Mouse (Mus musculus) kidney, postnatal 0 days (tissue): ENCODE measurements around the gene Pip5k1a. TPM values are rescaled to one million over a fixed set of nuclear protein-coding genes. Genes with fewer than 3 reads are reported as not detected.

Source experiments
- ATAC-seq: fragments of 200-750 bp; cut with Nextera tagmentation; replicated peaks from 2 replicates; pipeline ENCODE4 v1.8.0; 2017; ENCODE audit warnings: low read depth, moderate number of reproducible peaks, moderate TSS enrichment, moderate library complexity; ENCODE audit not compliant: low FRiP score
- DNase-seq: peaks from one replicate; pipeline ENCODE4 v3.0.0-alpha.2; 2016; ENCODE audit warnings: low spot score
- H3K27ac ChIP-seq: fragments of 300-500 bp; sonication (generic); 2 replicates; pipeline ENCODE4 v1.5.1; 2014; ENCODE audit warnings: mild to moderate bottlenecking
- H3K27me3 ChIP-seq: fragments of 300-500 bp; sonication (generic); 2 replicates; pipeline ENCODE4 v1.6.1; 2014; ENCODE audit warnings: low read length, mixed read lengths; ENCODE audit not compliant: insufficient read depth
- H3K36me3 ChIP-seq: fragments of 300-500 bp; sonication (generic); 2 replicates; pipeline ENCODE4 v1.6.1; 2014; ENCODE audit warnings: low read length, mixed read lengths; ENCODE audit not compliant: insufficient read depth
- H3K4me1 ChIP-seq: fragments of 300-500 bp; sonication (generic); replicated peaks from 2 replicates; pipeline ENCODE4 v1.6.1; 2014; ENCODE audit warnings: antibody characterized with exemption, low read length, mixed read lengths; ENCODE audit not compliant: insufficient read depth
- H3K4me2 ChIP-seq: fragments of 300-500 bp; sonication (generic); 2 replicates; pipeline ENCODE4 v1.6.1; 2014; ENCODE audit warnings: mild to moderate bottlenecking, low read length, moderate library complexity, mixed read lengths
- H3K4me3 ChIP-seq: fragments of 300-500 bp; sonication (generic); replicated peaks from 2 replicates; pipeline ENCODE4 v1.5.1; 2014; ENCODE audit warnings: low read depth, low read length
- H3K9ac ChIP-seq: fragments of 300-500 bp; sonication (generic); 2 replicates; pipeline ENCODE4 v1.6.1; 2014; ENCODE audit warnings: low read depth, low read length
- H3K9me3 ChIP-seq: fragments of 300-500 bp; sonication (generic); replicated peaks from 2 replicates; pipeline ENCODE4 v1.6.1; 2016; ENCODE audit warnings: low read length, inconsistent platforms, mixed read lengths
- CTCF ChIP-seq: IDR thresholded peaks from 2 replicates; pipeline ENCODE4 v1.5.1; 2016; ENCODE audit warnings: antibody characterized with exemption, low read depth, mild to moderate bottlenecking, moderate library complexity
- WGBS: fragments of 180-500 bp; shearing (Covaris S2); extraction: QIAGEN DNeasy Blood & Tissue Kit; methylation state at CpG from one replicate; pipeline ENCODE4 v1.1.7; 2014; 5-methylcytosine and 5-hydroxymethylcytosine counted together
- polyA plus RNA-seq: library from polyadenylated mRNA; unstranded; fragments of >200 nt; fragmentation: Nextera tagmentation; extraction: Ambion mirVana; gene quantifications from 2 replicates; pipeline ENCODE4 v1.2.1, GENCODE M21; 2015

Pip5k1a gene
- polyA plus RNA-seq, 1 experiment from 2014 or later, result 17.8 TPM

DNA sequence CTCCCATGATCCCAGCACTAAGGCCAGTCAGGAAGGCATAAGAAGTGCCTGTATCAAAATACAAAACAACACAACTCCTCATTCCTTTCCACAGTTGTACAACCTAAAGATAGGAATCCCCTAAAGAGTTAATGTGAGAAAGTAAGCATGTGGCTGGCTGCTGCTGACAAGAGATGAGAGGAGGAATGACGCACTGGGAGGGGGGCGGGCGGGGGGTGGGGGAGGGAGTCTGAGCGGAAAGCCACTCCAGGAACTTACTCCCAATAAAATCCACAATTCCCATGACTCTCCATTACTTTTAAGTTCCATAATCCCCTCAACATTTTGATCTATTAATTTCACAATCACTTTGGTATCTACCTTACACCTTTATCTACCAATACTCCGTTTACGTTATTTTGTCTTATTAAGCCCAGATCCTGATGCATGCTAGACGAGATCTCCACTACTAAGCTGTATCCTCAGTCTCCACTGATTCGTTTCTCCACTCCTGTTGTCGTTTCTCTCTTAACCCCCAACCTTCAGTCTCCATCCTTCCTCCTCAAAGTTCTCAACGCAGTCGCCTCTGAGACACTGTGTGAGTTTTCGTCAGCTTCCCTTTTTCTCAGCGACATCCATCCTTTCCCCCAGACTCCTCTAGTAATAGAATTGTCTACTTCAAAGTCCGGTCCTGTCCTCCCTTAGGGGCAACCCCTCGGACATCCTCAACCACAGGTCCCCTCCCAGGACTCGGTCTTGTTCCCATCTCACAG, 968 bp downstream of the Pip5k1a start:
- Histone ChIP-seq H3K4me1 (0 out of 2 replicates have a peak, but pooled peaks cover 5% of the 10 kb centered on the region), H3K36me3 (no peaks in the 10 kb centered on the region), H3K4me3 (peak overlapping the region; percentile 73), H3K27me3 (no peaks in the 10 kb centered on the region), H3K9me3 (no peaks in the 10 kb centered on the region), H3K9ac (peak overlapping the region; percentile 73), H3K27ac (peak overlapping the region; percentile 83), H3K4me2 (peak overlapping the region; percentile 69)
- no peak for TF ChIP-seq CTCF
- under 1% methylated on average over 16 of the region's 16 CpGs for WGBS
- ATAC-seq (no peak), DNase-seq (peak; percentile 54)

DNA sequence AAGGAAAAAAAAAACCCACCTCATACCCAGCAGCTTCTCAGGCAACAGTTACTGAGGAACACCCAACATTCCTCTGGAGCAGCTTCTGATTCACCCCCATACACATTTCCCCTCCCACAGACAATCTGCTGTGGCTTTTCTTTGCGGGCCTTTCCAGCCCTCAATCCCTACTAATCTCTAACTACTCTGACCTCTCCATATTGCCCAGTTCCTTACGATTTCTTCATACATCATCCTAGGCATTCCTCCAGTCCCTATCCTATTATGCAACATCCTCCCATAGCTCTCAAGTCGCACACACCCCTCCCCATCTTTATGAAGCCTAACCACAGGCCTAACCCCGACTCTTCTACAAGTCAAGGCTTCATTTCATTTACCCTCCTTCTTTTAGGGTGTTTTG, 1.6 kb downstream of the Pip5k1a start:
- H3K4me2 ChIP-seq, result peak overlapping the region; percentile 69
- H3K27ac ChIP-seq, result no peak overlapping the region
- WGBS, result 48% methylated on average over 4 of the region's 4 CpGs
- H3K9me3 ChIP-seq, result no peaks in the 10 kb centered on the region
- H3K27me3 ChIP-seq, result no peaks in the 10 kb centered on the region
- H3K4me3 ChIP-seq, result peak overlapping the region; percentile 73
- H3K36me3 ChIP-seq, result no peaks in the 10 kb centered on the region
- no peak for TF ChIP-seq CTCF
- peak overlapping the region; percentile 73; the same call in 1 of the 2 replicates for H3K9ac ChIP-seq
- DNase-seq, result no peak
- ATAC-seq, result no peak
- H3K4me1 ChIP-seq, result 0 out of 2 replicates have a peak, but pooled peaks cover 5% of the 10 kb centered on the region

DNA sequence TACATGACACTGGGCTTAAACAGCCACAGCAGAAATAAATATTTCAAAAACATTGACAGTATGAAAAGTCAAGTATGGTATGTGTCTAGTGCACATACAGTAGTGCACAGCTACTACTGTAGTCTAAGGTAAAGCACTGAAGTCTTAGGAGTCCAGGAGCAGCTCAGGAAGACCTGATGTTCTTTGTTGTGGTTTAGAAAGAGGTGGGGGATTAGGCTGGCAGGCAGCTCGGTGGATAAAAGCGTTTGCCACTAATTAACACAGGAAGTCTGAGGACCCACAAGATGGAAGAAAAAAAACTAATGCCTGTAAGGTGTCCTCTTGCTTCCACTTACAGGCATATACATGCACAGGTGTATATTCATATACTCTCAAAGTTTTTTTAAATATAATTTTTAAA, 5.9 kb downstream of the Pip5k1a start:
- no peak overlapping the region for H3K4me3 ChIP-seq
- H3K4me1 ChIP-seq, result 0 out of 2 replicates have a peak, but pooled peaks cover 5% of the 10 kb centered on the region
- H3K9me3 ChIP-seq, result no peaks in the 10 kb centered on the region
- WGBS, result 20% methylated on average over 2 of the region's 2 CpGs
- H3K4me2 ChIP-seq, result no peak overlapping the region
- TF ChIP-seq CTCF, result no peak
- ATAC-seq, result no peak
- peaks cover 6% of the 10 kb centered on the region; the same call in 1 of the 2 replicates for H3K36me3 ChIP-seq
- no peak overlapping the region for H3K27ac ChIP-seq
- no peak overlapping the region for H3K9ac ChIP-seq
- no peak for DNase-seq
- no peaks in the 10 kb centered on the region for H3K27me3 ChIP-seq

DNA sequence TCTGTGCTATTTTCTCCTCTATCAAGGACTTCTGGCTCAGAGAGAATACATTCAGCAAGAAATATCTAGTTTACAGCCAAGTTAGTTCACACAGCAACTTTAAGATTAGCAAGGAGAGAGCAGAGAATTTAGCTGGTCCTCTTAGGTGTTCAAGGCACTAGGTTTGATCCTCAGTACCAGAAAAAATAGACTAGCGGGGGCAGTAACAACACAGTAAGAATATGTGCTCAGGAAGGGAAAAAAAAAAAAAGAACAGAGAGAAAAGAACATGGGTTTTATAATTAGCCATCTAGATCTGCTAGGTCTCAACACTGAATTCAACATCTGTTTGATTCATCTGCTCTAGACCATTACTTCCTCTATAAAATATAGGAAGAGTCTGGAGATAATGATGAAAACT, 18.7 kb downstream of the Pip5k1a start:
- no peak for DNase-seq
- H3K27ac ChIP-seq, result no peak overlapping the region
- H3K9ac ChIP-seq, result no peak overlapping the region
- H3K9me3 ChIP-seq, result no peaks in the 10 kb centered on the region
- TF ChIP-seq CTCF, result no peak
- no peaks in the 10 kb centered on the region for H3K36me3 ChIP-seq
- WGBS, result 93% methylated on average over 1 of the region's 1 CpGs
- H3K4me2 ChIP-seq, result no peak overlapping the region
- no peak for ATAC-seq
- H3K27me3 ChIP-seq, result no peaks in the 10 kb centered on the region
- no peak overlapping the region for H3K4me3 ChIP-seq
- no peaks in the 10 kb centered on the region for H3K4me1 ChIP-seq

DNA sequence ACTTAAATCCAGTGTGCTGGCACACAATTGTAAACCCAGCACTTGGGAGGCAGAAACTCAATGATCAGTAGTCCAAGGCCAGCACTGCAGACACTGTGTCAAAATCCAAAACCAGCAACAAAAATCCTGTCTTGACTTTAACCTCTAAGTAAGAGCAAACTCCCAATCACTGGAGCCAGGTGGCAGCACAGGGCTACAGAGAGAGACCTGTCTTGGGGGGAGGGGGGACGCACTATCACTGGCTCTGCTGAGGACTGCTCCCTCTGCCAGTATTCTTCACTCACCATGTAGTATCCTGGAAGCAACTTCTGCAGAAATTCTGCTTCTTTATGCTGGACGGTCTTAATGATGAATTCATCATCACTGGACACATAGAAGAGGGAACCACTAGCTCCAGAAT, 35.1 kb downstream of the Pip5k1a start:
- Histone ChIP-seq H3K4me3 (no peak overlapping the region), H3K4me2 (no peak overlapping the region)
- WGBS, result 88% methylated on average over 2 of the region's 2 CpGs

DNA sequence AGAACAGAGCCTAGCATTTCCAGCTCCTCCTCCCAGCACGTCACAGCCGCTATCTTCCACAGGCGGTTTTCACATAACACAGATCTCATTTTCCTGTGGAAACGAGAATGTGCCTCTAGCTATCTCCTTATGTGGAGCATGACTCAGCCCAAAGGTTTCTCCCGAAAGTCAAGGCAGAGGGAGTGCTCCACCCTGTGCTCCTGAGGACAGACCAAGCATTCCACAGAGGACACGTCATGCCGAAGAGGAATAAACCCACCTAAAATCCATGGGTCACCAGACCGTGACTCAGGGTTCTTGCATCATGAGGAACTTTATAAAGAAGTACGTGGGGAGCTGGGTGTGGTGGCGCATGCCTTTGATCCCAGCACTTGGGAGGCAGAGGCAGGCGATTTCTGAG, 40.2 kb downstream of the Pip5k1a start:
- H3K27me3 ChIP-seq, result no peaks in the 10 kb centered on the region
- DNase-seq (no peak), ATAC-seq (0 out of 2 replicates have a peak, but pooled peaks have one; percentile 33)
- no peaks in the 10 kb centered on the region for H3K4me1 ChIP-seq
- H3K4me3 ChIP-seq, result no peak overlapping the region
- no peak overlapping the region for H3K9ac ChIP-seq
- H3K27ac ChIP-seq, result no peak overlapping the region
- peaks cover 82% of the 10 kb centered on the region for H3K36me3 ChIP-seq
- H3K9me3 ChIP-seq, result no peaks in the 10 kb centered on the region
- no peak for TF ChIP-seq CTCF
- WGBS, result 87% methylated on average over 11 of the region's 11 CpGs
- H3K4me2 ChIP-seq, result no peak overlapping the region

More for the DNA sequence above, 35.1 kb downstream of the Pip5k1a start:
- no peak overlapping the region for H3K27ac ChIP-seq
- ATAC-seq, result no peak
- H3K9me3 ChIP-seq, result no peaks in the 10 kb centered on the region
- peaks cover 72% of the 10 kb centered on the region for H3K36me3 ChIP-seq
- no peaks in the 10 kb centered on the region for H3K4me1 ChIP-seq
- peak; percentile 9 for DNase-seq
- H3K9ac ChIP-seq, result no peak overlapping the region
- no peaks in the 10 kb centered on the region for H3K27me3 ChIP-seq
- peak; percentile 26; the same call in 1 of the 2 replicates for TF ChIP-seq CTCF
